Mouse (Mus musculus) CH12.LX (cell line): Measurements from ENCODE around the gene Gm26727. TPM values are rescaled to one million over a fixed set of nuclear protein-coding genes. Genes with fewer than 3 reads are reported as not detected.

Experiments
- DNase-seq: peaks from one replicate; pipeline ENCODE4 v3.0.0-alpha.2; 2013; ENCODE audit errors: extremely low read depth
- H3K27ac ChIP-seq: 2 replicates; pipeline ENCODE4 v1.5.1; 2012; ENCODE audit warnings: low read depth, mild to moderate bottlenecking, control low read depth, moderate library complexity; ENCODE audit not compliant: insufficient read depth
- H3K27me3 ChIP-seq: replicated peaks from 2 replicates; pipeline ENCODE3; 2012; ENCODE audit warnings: inconsistent platforms
- H3K36me3 ChIP-seq, 2 experiments: replicated peaks in 1 of 2; 2 replicates each; pipeline versions ENCODE3 to v1.6.1; 2012; ENCODE audit warnings: inconsistent platforms in 1 of 2, low read length in 1 of 2, mild to moderate bottlenecking in 1 of 2, mixed read lengths in 1 of 2, moderate library complexity in 1 of 2; ENCODE audit not compliant: control insufficient read depth in 1 of 2, insufficient read depth in 1 of 2
- H3K4me1 ChIP-seq, 2 experiments: 2 replicates each; pipeline ENCODE4 v1.6.1; 2012; ENCODE audit warnings: inconsistent platforms in 1 of 2, moderate library complexity in 1 of 2; ENCODE audit not compliant: insufficient read depth in 2 of 2, control insufficient read depth in 1 of 2
- H3K4me2 ChIP-seq: 2 replicates; pipeline ENCODE4 v1.6.1; 2012; ENCODE audit warnings: low read depth, mild to moderate bottlenecking, control low read depth; ENCODE audit not compliant: poor library complexity, insufficient read depth, severe bottlenecking
- H3K4me3 ChIP-seq, 3 experiments: fragments of 150-350 bp in 1 of 3; sonication (generic) in 1 of 3; replicated peaks in 1 of 3; 2 replicates each; pipeline versions ENCODE3 to v1.5.1; 2011 to 2012; ENCODE audit warnings: low read depth in 2 of 3, low read length in 2 of 3, mild to moderate bottlenecking in 2 of 3, moderate library complexity in 2 of 3, control low read depth in 1 of 3, improper control_type of control experiment in 1 of 3, inconsistent platforms in 1 of 3, mixed read lengths in 1 of 3; ENCODE audit not compliant: poor library complexity in 1 of 3
- H3K79me2 ChIP-seq: replicated peaks from 2 replicates; pipeline ENCODE4 v1.6.1; 2012; ENCODE audit warnings: mild to moderate bottlenecking, moderate library complexity; ENCODE audit not compliant: control insufficient read depth, poor library complexity, insufficient read depth, severe bottlenecking; ENCODE audit errors: extremely low read depth
- H3K9ac ChIP-seq: 2 replicates; pipeline ENCODE4 v1.6.1; 2012; ENCODE audit warnings: low read depth, mild to moderate bottlenecking, control low read depth, moderate library complexity; ENCODE audit not compliant: insufficient read depth
- H3K9me3 ChIP-seq: replicated peaks from 2 replicates; pipeline ENCODE3; 2012; ENCODE audit warnings: low read length, inconsistent platforms, mixed read lengths
- CHD2 ChIP-seq: IDR thresholded peaks from 2 replicates; pipeline ENCODE4 v1.6.1; 2011; ENCODE audit warnings: low read length, improper control_type of control experiment
- ELF1 ChIP-seq: IDR thresholded peaks from 2 replicates; pipeline ENCODE4 v1.6.1; 2014; ENCODE audit warnings: low read depth, mild to moderate bottlenecking, inconsistent platforms, low read length, improper control_type of control experiment
- ETS1 ChIP-seq: conservative IDR thresholded peaks from 2 replicates; pipeline ENCODE4 v1.6.1; 2012; ENCODE audit warnings: low read depth, mild to moderate bottlenecking, inconsistent platforms, low read length, improper control_type of control experiment, moderate library complexity
- HCFC1 ChIP-seq: IDR thresholded peaks from 2 replicates; pipeline ENCODE4 v1.6.1; 2012; ENCODE audit warnings: low read depth, mild to moderate bottlenecking, inconsistent platforms, low read length, improper control_type of control experiment
- IRF4 ChIP-seq: IDR thresholded peaks from 2 replicates; pipeline ENCODE4 v1.6.1; 2014; ENCODE audit warnings: low read depth, mild to moderate bottlenecking, inconsistent platforms, low read length, improper control_type of control experiment
- JUN ChIP-seq: IDR thresholded peaks from 2 replicates; pipeline ENCODE4 v1.6.1; 2011; ENCODE audit warnings: low read depth, mild to moderate bottlenecking, low read length, improper control_type of control experiment, moderate library complexity; ENCODE audit not compliant: insufficient read depth
- KAT2A ChIP-seq: IDR thresholded peaks from 2 replicates; pipeline ENCODE4 v1.6.1; 2012; ENCODE audit warnings: low read length, improper control_type of control experiment, inconsistent platforms; ENCODE audit not compliant: insufficient replicate concordance
- MAFK ChIP-seq: IDR thresholded peaks from 2 replicates; pipeline ENCODE4 v1.6.1; 2011; ENCODE audit warnings: low read length, improper control_type of control experiment; ENCODE audit not compliant: insufficient replicate concordance
- MAX ChIP-seq: IDR thresholded peaks from 2 replicates; pipeline ENCODE4 v1.6.1; 2011; ENCODE audit warnings: low read length, improper control_type of control experiment
- MEF2A ChIP-seq: IDR thresholded peaks from 2 replicates; pipeline ENCODE4 v1.6.1; 2014; ENCODE audit warnings: low read depth, mild to moderate bottlenecking, inconsistent platforms, low read length, improper control_type of control experiment, borderline replicate concordance
- MXI1 ChIP-seq: IDR thresholded peaks from 2 replicates; pipeline ENCODE4 v1.6.1; 2011; ENCODE audit warnings: mild to moderate bottlenecking, low read depth, low read length, improper control_type of control experiment
- MYC ChIP-seq: IDR thresholded peaks from 2 replicates; pipeline ENCODE4 v1.6.1; 2011; ENCODE audit warnings: low read depth, mild to moderate bottlenecking, improper control_type of control experiment, low read length
- NELFE ChIP-seq: IDR thresholded peaks from 2 replicates; pipeline ENCODE4 v1.6.1; 2011; ENCODE audit warnings: low read depth, low read length, improper control_type of control experiment
- POLR2A ChIP-seq: IDR thresholded peaks from 2 replicates; pipeline ENCODE4 v1.6.1; 2011; ENCODE audit warnings: low read depth, mild to moderate bottlenecking, improper control_type of control experiment, low read length
- POLR2AphosphoS2 ChIP-seq: IDR thresholded peaks from 2 replicates; pipeline ENCODE4 v1.6.1; 2011; ENCODE audit warnings: low read depth, low read length, improper control_type of control experiment
- RAD21 ChIP-seq: IDR thresholded peaks from 2 replicates; pipeline ENCODE4 v1.6.1; 2011; ENCODE audit warnings: low read depth, mild to moderate bottlenecking, low read length, improper control_type of control experiment, moderate library complexity
- SMC3 ChIP-seq: IDR thresholded peaks from 2 replicates; pipeline ENCODE4 v1.6.1; 2011; ENCODE audit warnings: low read depth, low read length, improper control_type of control experiment
- TBP ChIP-seq: conservative IDR thresholded peaks from 2 replicates; pipeline ENCODE4 v1.6.1; 2011; ENCODE audit warnings: low read depth, low read length, improper control_type of control experiment
- UBTF ChIP-seq: IDR thresholded peaks from 2 replicates; pipeline ENCODE4 v1.6.1; 2012; ENCODE audit warnings: low read depth, mild to moderate bottlenecking, inconsistent platforms, low read length, improper control_type of control experiment, moderate library complexity
- USF1 ChIP-seq: IDR thresholded peaks from 2 replicates; pipeline ENCODE4 v1.6.1; 2014; ENCODE audit warnings: low read depth, mild to moderate bottlenecking, inconsistent platforms, low read length, improper control_type of control experiment
- USF2 ChIP-seq: conservative IDR thresholded peaks from 2 replicates; pipeline ENCODE4 v1.6.1; 2011; ENCODE audit warnings: low read depth, low read length, improper control_type of control experiment
- ZKSCAN1 ChIP-seq: IDR thresholded peaks from 2 replicates; pipeline ENCODE4 v1.6.1; 2012; ENCODE audit warnings: low read depth, inconsistent platforms, low read length, improper control_type of control experiment, borderline replicate concordance
- dilution Hi-C: fragments of 300-500 bp; cut with MboI; formaldehyde crosslinking; loops from 2 replicates; pipeline ENCODE4 v1.14.3; 2020; ENCODE audit warnings: low sequenced_read_pairs; ENCODE audit not compliant: extremely low pct_unique_long_range_greater_than_20kb, extremely low pct_ligation_motif_present
- in situ Hi-C: fragments of 300-500 bp; cut with MboI; formaldehyde crosslinking; loops from 3 replicates; pipeline ENCODE4 v1.14.3; 2019; ENCODE audit warnings: low sequenced_read_pairs, low pct_ligation_motif_present, low pct_unique_long_range_greater_than_20kb, mixed read lengths
- polyA plus RNA-seq: library from polyadenylated mRNA; unstranded; fragments of >175 nt; gene quantifications from 2 replicates; pipeline ENCODE4 v1.2.1, GENCODE M21; 2012; ENCODE audit warnings: low read depth; ENCODE audit not compliant: insufficient read length
- total RNA-seq, 2 experiments: library from RNA; depleted of rRNA; stranded (reverse); fragments of 300-350 nt in 1 of 2; fragments of >200 nt in 1 of 2; gene quantifications; 2 replicates each; pipeline ENCODE4 v1.2.3; 2012 to 2014

The Gm26727 gene
- total RNA-seq (2012; rRNA removed) (not detected in 2 replicates), total RNA-seq (2014; rRNA removed) (not detected in 2 replicates), polyA plus RNA-seq (not detected in 2 replicates)

DNA sequence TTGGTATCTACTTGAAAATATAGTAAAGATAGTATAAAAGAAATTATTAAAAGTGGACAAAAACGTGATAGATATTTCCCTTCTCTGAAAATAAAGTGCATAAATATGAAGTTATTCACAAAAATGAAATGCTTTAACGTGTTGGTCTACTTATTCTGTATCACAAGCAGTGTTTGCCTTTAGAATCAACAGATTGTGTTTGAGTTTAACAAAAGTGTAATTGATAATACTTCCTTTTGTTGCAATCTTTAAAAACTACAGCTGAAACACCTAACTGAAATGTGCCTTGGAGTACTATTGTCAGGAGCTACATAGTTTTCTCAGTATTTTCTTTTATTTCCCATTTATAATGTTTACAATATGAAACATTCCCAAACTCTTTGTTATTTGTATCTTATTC, at the start of gene Gm26727:
Gm26727 (minus strand) TSS at position 101 of the 400 bp plus-strand sequence.
- no peak for DNase-seq
- no peak for TF ChIP-seq POLR2A
- no peak for TF ChIP-seq UBTF
- TF ChIP-seq KAT2A: no peak
- no peak for TF ChIP-seq ETS1
- no peak for TF ChIP-seq JUN
- no peak for TF ChIP-seq USF1
- TF ChIP-seq ZKSCAN1: no peak
- TF ChIP-seq NELFE: no peak
- TF ChIP-seq ELF1: no peak
- TF ChIP-seq MYC: no peak
- no peak for TF ChIP-seq CHD2
- no peak for TF ChIP-seq HCFC1
- TF ChIP-seq MAX: no peak
- TF ChIP-seq MAFK: no peak
- no peak for TF ChIP-seq IRF4
- no peak for TF ChIP-seq TBP
- TF ChIP-seq SMC3: no peak
- no peak for TF ChIP-seq RAD21
- H3K4me1 ChIP-seq: no peaks in the 10 kb centered on the region
- H3K27ac ChIP-seq: no peak within 1 kb of the TSS
- dilution Hi-C loops (no loop called here), in situ Hi-C loops (no loop called here)
- no peaks in the 10 kb centered on the region for H3K79me2 ChIP-seq
- H3K9me3 ChIP-seq: peaks cover 24% of the 10 kb centered on the region
- H3K27me3 ChIP-seq: no peaks in the 10 kb centered on the region
- H3K9ac ChIP-seq: no peak within 1 kb of the TSS
- no peak within 1 kb of the TSS for H3K4me2 ChIP-seq
- H3K4me3 ChIP-seq: no peak within 1 kb of the TSS
- H3K36me3 ChIP-seq: no peaks in the 10 kb centered on the region

DNA sequence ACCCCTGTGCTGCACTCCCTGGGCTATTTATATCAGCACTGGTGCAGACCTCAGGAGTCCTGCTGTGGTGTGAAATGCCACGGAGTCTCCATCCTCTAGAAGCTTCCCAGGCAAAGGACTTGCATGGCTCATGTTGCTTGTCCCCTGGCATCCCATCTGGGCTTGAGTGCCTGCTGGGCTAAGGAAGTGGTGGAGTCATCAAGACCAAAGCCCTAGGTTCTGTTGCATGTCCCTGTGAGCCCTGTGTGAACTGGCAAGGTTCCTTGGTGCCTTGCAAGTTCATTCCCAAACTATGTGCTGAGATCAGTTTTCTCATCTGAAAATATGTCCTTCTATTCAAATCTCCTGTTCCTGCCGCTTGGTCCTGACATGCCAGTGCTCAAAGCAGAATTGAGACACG, 48.1 kb upstream of the Gm26727 start:
- Histone ChIP-seq H3K27ac (no peak overlapping the region), H3K4me3 (no peak overlapping the region), H3K79me2 (no peaks in the 10 kb centered on the region), H3K9me3 (peaks cover 31% of the 10 kb centered on the region), H3K27me3 (no peaks in the 10 kb centered on the region), H3K4me1 (no peaks in the 10 kb centered on the region), H3K36me3 (no peaks in the 10 kb centered on the region), H3K4me2 (no peak overlapping the region), H3K9ac (no peak overlapping the region)
- dilution Hi-C loops: no loop called here
- in situ Hi-C loops: no loop called here
- no peak for DNase-seq
- TF ChIP-seq POLR2AphosphoS2 (no peak), ETS1 (no peak), USF2 (no peak), MEF2A (no peak), MXI1 (no peak)
